Mouse (Mus musculus): ENCODE measurements at regions not wholly inside any gene's neighbourhood (a gene's known extent, or its start where the extent isn't known, plus 50 kb on each side); places are given as distances from the start of the nearest gene placed in this dataset.

GRCm38 (mm10) chr1:55888711-55889366, 483.1 kb downstream of the Plcl1 start:
- peak in 1 of 2 experiments; percentile 16 for DNase-seq (ENCODE audit: low spot score in 2 of 2)

GRCm38 (mm10) chr1:55890511-55891151, 484.9 kb downstream of the Plcl1 start:
- peak in 1 of 2 experiments; percentile 44 for DNase-seq (ENCODE audit: low spot score in 2 of 2)

- DNase-seq (ENCODE audit: low spot score in 2 of 2) = no peak
Observed at GRCm38 (mm10) chr1:55891894-55892293, 486.2 kb downstream of the Plcl1 start.

- DNase-seq (ENCODE audit: low spot score in 2 of 2) = no peak
Observed at GRCm38 (mm10) chr1:55897572-55897971, 491.9 kb downstream of the Plcl1 start.

- DNase-seq (ENCODE audit: low spot score in 2 of 2) = no peak
Observed at GRCm38 (mm10) chr1:55898031-55898430, 492.3 kb downstream of the Plcl1 start.

- no peak for DNase-seq (ENCODE audit: low spot score in 2 of 2)
Observed at GRCm38 (mm10) chr1:55900033-55900432, 494.3 kb downstream of the Plcl1 start.

GRCm38 (mm10) chr1:55903177-55903576, 497.5 kb downstream of the Plcl1 start:
- DNase-seq (ENCODE audit: low spot score in 2 of 2) = no peak

- no peak for DNase-seq (ENCODE audit: low spot score in 2 of 2)
Observed at GRCm38 (mm10) chr1:55904571-55904970, 498.9 kb downstream of the Plcl1 start.

GRCm38 (mm10) chr1:55905232-55905631, 499.5 kb downstream of the Plcl1 start:
- no peak for DNase-seq (ENCODE audit: low spot score in 2 of 2)

- DNase-seq (ENCODE audit: low spot score in 2 of 2) = no peak
Observed at GRCm38 (mm10) chr1:55910024-55910423, 504.3 kb downstream of the Plcl1 start.

GRCm38 (mm10) chr1:55914284-55914683, 508.6 kb downstream of the Plcl1 start:
- DNase-seq (ENCODE audit: low spot score in 2 of 2) = no peak

- DNase-seq (ENCODE audit: low spot score in 2 of 2) = no peak
Observed at GRCm38 (mm10) chr1:55915940-55916339, 510.2 kb downstream of the Plcl1 start.

GRCm38 (mm10) chr1:55919516-55919915, 513.8 kb downstream of the Plcl1 start:
- DNase-seq (ENCODE audit: low spot score in 2 of 2) = no peak

GRCm38 (mm10) chr1:55946786-55947549, 541.2 kb downstream of the Plcl1 start:
- DNase-seq (ENCODE audit: low spot score in 2 of 2) = no peak

GRCm38 (mm10) chr1:55947618-55948283, 542.0 kb downstream of the Plcl1 start:
- DNase-seq (ENCODE audit: low spot score in 2 of 2) = no peak

- DNase-seq (ENCODE audit: low spot score in 2 of 2) = no peak
Observed at GRCm38 (mm10) chr1:55949606-55950005, 543.9 kb downstream of the Plcl1 start.

- DNase-seq (ENCODE audit: low spot score in 2 of 2) = no peak
Observed at GRCm38 (mm10) chr1:55957804-55958445, 552.2 kb downstream of the Plcl1 start.

GRCm38 (mm10) chr1:55960291-55960690, 554.6 kb downstream of the Plcl1 start:
- DNase-seq (ENCODE audit: low spot score in 2 of 2) = peak; percentile 65 to 87

GRCm38 (mm10) chr1:55963867-55964266, 558.1 kb downstream of the Plcl1 start:
- no peak for DNase-seq (ENCODE audit: low spot score in 2 of 2)

- DNase-seq (ENCODE audit: low spot score in 2 of 2) = no peak
Observed at GRCm38 (mm10) chr1:55966273-55966672, 560.6 kb downstream of the Plcl1 start.

GRCm38 (mm10) chr1:55967869-55968268, 562.1 kb downstream of the Plcl1 start:
- DNase-seq (ENCODE audit: low spot score in 2 of 2) = no peak

GRCm38 (mm10) chr1:55977796-55978195, 572.1 kb downstream of the Plcl1 start:
- no peak for DNase-seq (ENCODE audit: low spot score in 2 of 2)
